24 mouse cellular contexts compared by ENCODE assay signal in the genomic region with DNA sequence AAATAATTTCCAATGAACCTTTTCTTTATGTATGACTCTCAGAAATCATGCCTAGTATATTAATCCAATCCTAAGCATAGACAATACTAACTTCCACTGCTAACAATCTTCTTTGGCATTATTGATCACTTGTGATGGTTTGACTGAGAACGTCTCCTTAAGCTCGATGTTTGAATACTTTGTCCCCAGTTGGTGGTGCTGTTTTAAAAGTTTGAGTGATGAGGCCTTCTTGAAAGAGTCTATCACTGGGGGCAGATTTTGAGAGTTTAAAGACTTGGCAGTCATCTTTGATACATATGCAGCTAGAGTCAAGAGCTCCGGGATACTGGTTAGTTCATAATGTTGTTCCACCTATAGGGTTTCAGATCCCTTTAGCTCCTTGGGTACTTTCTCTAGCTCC.
"Had no signal": no experiment of that assay in that cellular context is flagged by ENCODE, and none has a peak within 500 bp of the region (broad histone marks: within the 10 kb centered on the region; RNA-seq: fewer than 3 reads in every experiment).

No protein-coding gene starts in this region.

- H3K36me3 ChIP-seq: heart, embryonic 10.5 days; heart, embryonic 12.5 days; hindbrain, embryonic 10.5 days; hindbrain, embryonic 12.5 days; hindbrain, embryonic 15.5 days; limb, embryonic 13.5 days; limb, embryonic 15.5 days; liver, embryonic 12.5 days had no signal

- H3K27ac ChIP-seq: gastrocnemius, adult 2 months; heart, embryonic 10.5 days; hindbrain, embryonic 10.5 days; hindbrain, embryonic 12.5 days; hindbrain, embryonic 15.5 days; hindbrain, postnatal 0 days; limb, embryonic 13.5 days; limb, embryonic 15.5 days; liver, embryonic 12.5 days; liver, embryonic 14.5 days had no signal

- H3K4me2 ChIP-seq: heart, embryonic 12.5 days; hindbrain, embryonic 12.5 days; hindbrain, embryonic 15.5 days; limb, embryonic 13.5 days; limb, embryonic 15.5 days; liver, embryonic 12.5 days had no signal

- H3K4me1 ChIP-seq: heart, embryonic 10.5 days; heart, embryonic 12.5 days; hindbrain, embryonic 10.5 days; hindbrain, embryonic 12.5 days; hindbrain, embryonic 15.5 days; limb, embryonic 13.5 days; limb, embryonic 15.5 days; liver, embryonic 12.5 days had no signal

- H3K27me3 ChIP-seq: heart, embryonic 12.5 days; hindbrain, embryonic 12.5 days; hindbrain, embryonic 15.5 days; limb, embryonic 13.5 days; limb, embryonic 15.5 days; liver, embryonic 12.5 days had no signal

- ATAC-seq: hindbrain, postnatal 0 days; intestine, embryonic 16.5 days; liver, embryonic 12.5 days had no signal

- H3K9me3 ChIP-seq: heart, embryonic 10.5 days; heart, embryonic 12.5 days; hindbrain, embryonic 10.5 days; hindbrain, embryonic 12.5 days; hindbrain, embryonic 15.5 days; limb, embryonic 13.5 days; limb, embryonic 15.5 days; liver, embryonic 12.5 days had no signal

- H3K4me3 ChIP-seq: gastrocnemius, adult 2 months; heart, embryonic 10.5 days; heart, embryonic 12.5 days; hindbrain, embryonic 10.5 days; hindbrain, embryonic 12.5 days; hindbrain, embryonic 15.5 days; limb, embryonic 13.5 days; limb, embryonic 15.5 days; liver, embryonic 12.5 days had no signal

- H3K9ac ChIP-seq: heart, embryonic 12.5 days; hindbrain, embryonic 12.5 days; hindbrain, embryonic 15.5 days; limb, embryonic 13.5 days; limb, embryonic 15.5 days; liver, embryonic 12.5 days; liver, embryonic 14.5 days had no signal

- DNase-seq: gastrocnemius, adult 2 months; gastrocnemius, postnatal 10 days; gastrocnemius, postnatal 25 days; heart, adult 18-20 months; heart, postnatal 10 days; heart, postnatal 4 days; kidney, adult 11 months; kidney, adult 8-10 months; kidney, postnatal 10 days; kidney, postnatal 25 days; layer of hippocampus, adult 9-11 months; layer of hippocampus, postnatal 36 days; left cerebral cortex, postnatal 4 days had no signal
